Mouse (Mus musculus): Measurements from ENCODE around the gene Cd72. TPM values are rescaled to one million over a fixed set of nuclear protein-coding genes. Genes with fewer than 3 reads are reported as not detected.

Cd72 gene
- polyA plus RNA-seq, 1 experiment = 14.9 TPM

GRCm38 (mm10) chr4:43480985-43481384 lies 26.6 kb upstream of the Cd72 start:
- peak; percentile 61 for DNase-seq (ENCODE audit: low read depth, low spot score)
- 40% methylated on average over 5 of the region's 5 CpGs for WGBS

GRCm38 (mm10) chr4:43478906-43479832 lies 24.7 kb upstream of the Cd72 start:
- DNase-seq (ENCODE audit: low read depth, low spot score) = no peak
- 61% methylated on average over 24 of the region's 24 CpGs for WGBS

GRCm38 (mm10) chr4:43478534-43478858 lies 24.1 kb upstream of the Cd72 start:
- DNase-seq (ENCODE audit: low read depth, low spot score) = no peak
- 47% methylated on average over 8 of the region's 8 CpGs for WGBS

GRCm38 (mm10) chr4:43477857-43478533 lies 23.6 kb upstream of the Cd72 start:
- no peak for DNase-seq (ENCODE audit: low read depth, low spot score)
- WGBS = 20% methylated on average over 11 of the region's 11 CpGs

- DNase-seq (ENCODE audit: low read depth, low spot score) = no peak
- 58% methylated on average over 6 of the region's 6 CpGs for WGBS
Measured at GRCm38 (mm10) chr4:43476604-43477003, 22.2 kb upstream of the Cd72 start.

- DNase-seq (ENCODE audit: low read depth, low spot score) = no peak
- WGBS = 43% methylated on average over 1 of the region's 1 CpGs
Measured at GRCm38 (mm10) chr4:43473636-43474035, 19.2 kb upstream of the Cd72 start.

GRCm38 (mm10) chr4:43470301-43470700 lies 15.9 kb upstream of the Cd72 start:
- 87% methylated on average over 10 of the region's 10 CpGs for WGBS
- DNase-seq (ENCODE audit: low read depth, low spot score) = no peak

- DNase-seq (ENCODE audit: low read depth, low spot score) = no peak
- WGBS = 86% methylated on average over 7 of the region's 7 CpGs
Measured at GRCm38 (mm10) chr4:43466872-43467271, 12.4 kb upstream of the Cd72 start.

- WGBS = 83% methylated on average over 6 of the region's 6 CpGs
- no peak for DNase-seq (ENCODE audit: low read depth, low spot score)
Measured at GRCm38 (mm10) chr4:43465935-43466334, 11.5 kb upstream of the Cd72 start.

- no peak for DNase-seq (ENCODE audit: low read depth, low spot score)
- 94% methylated on average over 5 of the region's 5 CpGs for WGBS
Measured at GRCm38 (mm10) chr4:43463102-43463501, 8.7 kb upstream of the Cd72 start.

- 37% methylated on average over 8 of the region's 8 CpGs for WGBS
- DNase-seq (ENCODE audit: low read depth, low spot score) = no peak
Measured at GRCm38 (mm10) chr4:43457124-43457523, 2.7 kb upstream of the Cd72 start.

- WGBS = 46% methylated on average over 4 of the region's 4 CpGs
Measured at GRCm38 (mm10) chr4:43456470-43456869, 2.0 kb upstream of the Cd72 start.

GRCm38 (mm10) chr4:43453413-43453812 lies 1.0 kb downstream of the Cd72 start:
- WGBS = 2% methylated on average over 18 of the region's 18 CpGs
- DNase-seq (ENCODE audit: low read depth, low spot score) = no peak

More at GRCm38 (mm10) chr4:43456470-43456869, 2.0 kb upstream of the Cd72 start:
- DNase-seq (ENCODE audit: low read depth, low spot score) = no peak

GRCm38 (mm10) chr4:43452315-43452714 lies 2.1 kb downstream of the Cd72 start:
- WGBS = 48% methylated on average over 11 of the region's 11 CpGs
- no peak for DNase-seq (ENCODE audit: low read depth, low spot score)

GRCm38 (mm10) chr4:43448554-43448953 lies 5.9 kb downstream of the Cd72 start:
- no peak for DNase-seq (ENCODE audit: low read depth, low spot score)
- 84% methylated on average over 3 of the region's 3 CpGs for WGBS

- no peak for DNase-seq (ENCODE audit: low read depth, low spot score)
- WGBS = 67% methylated on average over 13 of the region's 13 CpGs
Measured at GRCm38 (mm10) chr4:43447251-43447650, 7.2 kb downstream of the Cd72 start.

- WGBS = under 1% methylated on average over 28 of the region's 28 CpGs
Measured at GRCm38 (mm10) chr4:43443511-43443910, 10.9 kb downstream of the Cd72 start.

GRCm38 (mm10) chr4:43442456-43443361 lies 11.7 kb downstream of the Cd72 start:
- peak; percentile 37 for DNase-seq (ENCODE audit: low read depth, low spot score)
- WGBS = under 1% methylated on average over 83 of the region's 88 CpGs

More at GRCm38 (mm10) chr4:43443511-43443910, 10.9 kb downstream of the Cd72 start:
- no peak for DNase-seq (ENCODE audit: low read depth, low spot score)

GRCm38 (mm10) chr4:43442044-43442443 lies 12.4 kb downstream of the Cd72 start:
- DNase-seq (ENCODE audit: low read depth, low spot score) = peak; percentile 95
- WGBS = under 1% methylated on average over 33 of the region's 33 CpGs

- no peak for DNase-seq (ENCODE audit: low read depth, low spot score)
- 21% methylated on average over 4 of the region's 4 CpGs for WGBS
Measured at GRCm38 (mm10) chr4:43441639-43442038, 12.8 kb downstream of the Cd72 start, which contains the start of gene Tesk1. Tesk1 (plus strand) TSS chr4:43441939.

Measured in large intestine, adult 2 months (tissue).